Mouse (Mus musculus) liver, postnatal 0 days (tissue): Measurements from ENCODE around the gene C130032M10Rik. TPM values are rescaled to one million over a fixed set of nuclear protein-coding genes. Genes with fewer than 3 reads are reported as not detected.

Experiments used
- ATAC-seq: fragments of 200-750 bp; cut with Nextera tagmentation; 2 replicates; pipeline ENCODE4 v1.8.0; 2017; ENCODE audit warnings: mild to moderate bottlenecking, moderate library complexity
- DNase-seq: peaks from one replicate; pipeline ENCODE4 v3.0.0-alpha.2; 2016
- H3K27ac ChIP-seq: fragments of 300-500 bp; sonication (generic); 2 replicates; pipeline ENCODE4 v1.5.1; 2014; ENCODE audit warnings: antibody characterized with exemption, moderate library complexity, mild to moderate bottlenecking, low read depth
- H3K27me3 ChIP-seq: fragments of 300-500 bp; sonication (generic); 2 replicates; pipeline ENCODE4 v1.6.1; 2014; ENCODE audit warnings: low read length, control low read depth, mixed read lengths; ENCODE audit not compliant: insufficient read depth
- H3K36me3 ChIP-seq: fragments of 300-500 bp; sonication (generic); replicated peaks from 2 replicates; pipeline ENCODE4 v1.6.1; 2014; ENCODE audit warnings: mild to moderate bottlenecking, control low read depth, low read length, moderate library complexity, mixed read lengths; ENCODE audit not compliant: insufficient read depth
- H3K4me1 ChIP-seq: fragments of 300-500 bp; sonication (generic); 2 replicates; pipeline ENCODE4 v1.6.1; 2014; ENCODE audit warnings: antibody characterized with exemption, mild to moderate bottlenecking, control low read depth; ENCODE audit not compliant: insufficient read depth
- H3K4me2 ChIP-seq: fragments of 300-500 bp; sonication (generic); 2 replicates; pipeline ENCODE4 v1.6.1; 2014; ENCODE audit warnings: low read depth, mild to moderate bottlenecking, low read length, moderate library complexity, mixed read lengths
- H3K4me3 ChIP-seq: fragments of 300-500 bp; sonication (generic); 2 replicates; pipeline ENCODE4 v1.5.1; 2014; ENCODE audit warnings: low read depth, low read length
- H3K9ac ChIP-seq: fragments of 300-500 bp; sonication (generic); replicated peaks from 2 replicates; pipeline ENCODE4 v1.6.1; 2014; ENCODE audit warnings: mild to moderate bottlenecking, moderate library complexity
- H3K9me3 ChIP-seq: fragments of 300-500 bp; sonication (generic); 2 replicates; pipeline ENCODE4 v1.6.1; 2016; ENCODE audit warnings: mild to moderate bottlenecking, control low read depth, low read length, mixed read lengths
- CTCF ChIP-seq: sonication (generic); IDR thresholded peaks from 2 replicates; pipeline ENCODE4 v1.5.1; 2016; ENCODE audit warnings: antibody characterized with exemption, low read depth
- EP300 ChIP-seq: IDR thresholded peaks from 2 replicates; pipeline ENCODE4 v1.6.1; 2016; ENCODE audit warnings: antibody characterized with exemption, low read depth, mild to moderate bottlenecking
- WGBS: fragments of 180-500 bp; shearing (Covaris S2); extraction: QIAGEN DNeasy Blood & Tissue Kit; methylation state at CpG from one replicate; pipeline ENCODE4 v1.1.7; 2014; ENCODE audit not compliant: insufficient replicate concordance; 5-methylcytosine and 5-hydroxymethylcytosine counted together
- polyA plus RNA-seq: library from polyadenylated mRNA; unstranded; fragments of >200 nt; fragmentation: Nextera tagmentation; extraction: Ambion mirVana; gene quantifications from 2 replicates; pipeline ENCODE4 v1.2.1, GENCODE M21; 2015

Gene C130032M10Rik
- polyA plus RNA-seq, 1 experiment from 2014 or later: not detected

- WGBS: 40% methylated on average over 6 of the region's 6 CpGs
- H3K27me3 ChIP-seq: no peaks in the 10 kb centered on the region
- no peak overlapping the region for H3K9ac ChIP-seq
- H3K9me3 ChIP-seq: no peaks in the 10 kb centered on the region
- no peak overlapping the region for H3K4me2 ChIP-seq
- H3K4me1 ChIP-seq: peaks cover 33% of the 10 kb centered on the region
- DNase-seq: no peak
- no peaks in the 10 kb centered on the region for H3K36me3 ChIP-seq
- H3K4me3 ChIP-seq: no peak overlapping the region
- TF ChIP-seq CTCF: no peak
- no peak for TF ChIP-seq EP300
- H3K27ac ChIP-seq: no peak overlapping the region
- no peak for ATAC-seq
These were observed 34.5 kb downstream of the C130032M10Rik start for GRCm38 (mm10) chr9:114550033-114550432.

DNA sequence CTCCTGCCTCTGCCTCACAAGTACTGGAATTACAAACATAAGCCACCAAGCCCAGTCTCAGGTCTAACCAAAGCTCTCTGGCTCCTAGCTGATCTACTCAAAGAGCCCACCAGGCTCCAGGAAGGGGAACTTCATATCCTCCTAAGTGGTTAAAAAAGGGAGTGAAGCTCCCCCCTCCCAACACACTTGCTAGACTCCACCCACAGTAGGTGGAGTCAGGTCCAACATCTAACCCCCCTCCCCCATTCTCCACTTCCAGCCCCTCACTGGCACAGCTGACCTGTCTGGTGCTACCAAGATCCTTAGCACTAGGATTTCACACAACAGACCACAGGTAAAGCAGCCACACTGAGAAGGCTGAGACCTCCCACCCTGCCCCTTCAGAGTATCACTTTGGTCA, 38.3 kb downstream of the C130032M10Rik start:
- H3K4me3 ChIP-seq: no peak overlapping the region
- no peak for ATAC-seq
- H3K36me3 ChIP-seq: no peaks in the 10 kb centered on the region
- no peak for DNase-seq
- peaks cover 11% of the 10 kb centered on the region; the same call in 1 of the 2 replicates for H3K4me1 ChIP-seq
- TF ChIP-seq CTCF (no peak), EP300 (no peak)
- peak overlapping the region; percentile 18; the same call in 1 of the 2 replicates for H3K27ac ChIP-seq
- H3K4me2 ChIP-seq: no peak overlapping the region
- peaks cover under 1% of the 10 kb centered on the region; the same call in 1 of the 2 replicates for H3K27me3 ChIP-seq
- H3K9me3 ChIP-seq: no peaks in the 10 kb centered on the region
- H3K9ac ChIP-seq: no peak overlapping the region

GRCm38 (mm10) chr9:114554355-114554979, 39.0 kb downstream of the C130032M10Rik start:
- Histone ChIP-seq H3K4me1 (0 out of 2 replicates have a peak, but pooled peaks cover 9% of the 10 kb centered on the region), H3K27ac (peak overlapping the region; percentile 18; the same call in 1 of the 2 replicates), H3K9ac (no peak overlapping the region), H3K4me3 (no peak overlapping the region), H3K4me2 (no peak overlapping the region), H3K9me3 (no peaks in the 10 kb centered on the region), H3K27me3 (peaks cover 3% of the 10 kb centered on the region; the same call in 1 of the 2 replicates), H3K36me3 (no peaks in the 10 kb centered on the region)
- TF ChIP-seq EP300: no peak
- TF ChIP-seq CTCF: no peak
- 75% methylated on average over 5 of the region's 5 CpGs for WGBS
- peak; percentile 93 for ATAC-seq
- DNase-seq: peak; percentile 88

DNA sequence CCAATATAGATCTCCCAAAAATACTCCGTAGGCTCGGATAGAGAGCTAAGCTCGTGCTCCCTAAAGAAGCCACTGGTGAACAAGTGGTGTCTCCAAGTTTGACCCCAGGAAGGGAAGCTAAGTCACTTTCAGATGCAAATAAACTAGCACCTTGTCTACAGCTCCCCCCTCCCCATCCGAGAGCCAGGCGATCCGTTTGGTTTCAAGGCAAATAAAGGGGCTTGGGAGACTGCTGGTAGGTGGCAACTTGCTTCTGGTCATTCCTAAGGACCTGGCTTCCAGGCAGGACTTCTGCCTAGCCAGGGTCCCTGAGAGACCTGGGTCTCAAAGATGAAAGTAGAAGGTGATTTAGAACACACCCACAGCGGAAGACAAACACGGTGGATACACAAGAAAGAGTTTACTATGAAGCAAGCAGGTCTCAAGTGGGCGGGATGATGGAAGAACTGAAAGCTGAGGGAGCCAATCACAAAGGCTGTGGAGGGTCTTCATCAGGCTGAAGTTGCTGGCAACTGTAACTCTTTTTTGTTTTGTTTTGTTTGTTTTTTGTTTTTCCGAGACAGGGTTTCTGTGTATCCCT, 40.9 kb downstream of the C130032M10Rik start:
- TF ChIP-seq CTCF (no peak), EP300 (no peak)

DNA sequence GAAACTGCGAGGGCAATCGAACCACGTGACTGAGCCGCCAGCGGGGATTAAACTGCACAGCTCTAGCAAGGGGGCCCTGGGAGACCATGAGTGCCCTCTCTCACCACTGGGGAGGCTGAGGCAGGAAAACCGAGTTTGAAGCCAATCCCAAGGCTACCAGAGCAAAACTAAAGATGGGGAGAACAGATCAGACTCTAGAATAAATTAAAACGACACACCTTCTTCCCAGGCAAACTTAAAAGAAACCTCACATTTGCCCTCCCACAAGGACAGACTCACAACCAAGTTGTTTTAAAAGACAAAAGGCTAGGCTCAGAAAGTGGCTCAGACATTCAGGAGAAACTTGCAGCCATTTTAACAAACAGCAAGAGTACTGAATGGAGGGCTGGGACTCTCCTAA, 41.6 kb downstream of the C130032M10Rik start:
- Histone ChIP-seq H3K9ac (no peak overlapping the region), H3K4me2 (peak overlapping the region; percentile 58; the same call in 1 of the 2 replicates), H3K36me3 (no peaks in the 10 kb centered on the region), H3K4me3 (no peak overlapping the region), H3K27ac (0 out of 2 replicates have a peak overlapping the region, but pooled peaks have one; percentile 34), H3K9me3 (no peaks in the 10 kb centered on the region), H3K27me3 (peaks cover 26% of the 10 kb centered on the region), H3K4me1 (0 out of 2 replicates have a peak, but pooled peaks cover 7% of the 10 kb centered on the region)
- TF ChIP-seq CTCF (no peak), EP300 (no peak)
- 29% methylated on average over 7 of the region's 7 CpGs for WGBS
- no peak for DNase-seq
- no peak for ATAC-seq

More for the DNA sequence above, 40.9 kb downstream of the C130032M10Rik start:
- DNase-seq (no peak), ATAC-seq (peak; percentile 27; the same call in 1 of the 2 replicates)
- 0 out of 2 replicates have a peak, but pooled peaks cover 7% of the 10 kb centered on the region for H3K4me1 ChIP-seq
- no peaks in the 10 kb centered on the region for H3K36me3 ChIP-seq
- 0 out of 2 replicates have a peak overlapping the region, but pooled peaks have one; percentile 13 for H3K9ac ChIP-seq
- WGBS: 53% methylated on average over 10 of the region's 10 CpGs
- peak overlapping the region; percentile 34; the same call in 1 of the 2 replicates for H3K27ac ChIP-seq
- 0 out of 2 replicates have a peak overlapping the region, but pooled peaks have one; percentile 29 for H3K4me3 ChIP-seq
- H3K4me2 ChIP-seq: peak overlapping the region; percentile 58
- no peaks in the 10 kb centered on the region for H3K9me3 ChIP-seq
- peaks cover 19% of the 10 kb centered on the region for H3K27me3 ChIP-seq

GRCm38 (mm10) chr9:114560141-114560540, 44.6 kb downstream of the C130032M10Rik start:
- ATAC-seq: no peak
- no peak overlapping the region for H3K4me3 ChIP-seq
- 26% methylated on average over 7 of the region's 7 CpGs for WGBS

More at GRCm38 (mm10) chr9:114560141-114560540, 44.6 kb downstream of the C130032M10Rik start:
- Histone ChIP-seq H3K36me3 (no peaks in the 10 kb centered on the region), H3K9ac (no peak overlapping the region), H3K27me3 (peaks cover 53% of the 10 kb centered on the region), H3K27ac (no peak overlapping the region), H3K4me1 (0 out of 2 replicates have a peak, but pooled peaks cover 2% of the 10 kb centered on the region), H3K4me2 (no peak overlapping the region), H3K9me3 (no peaks in the 10 kb centered on the region)
- DNase-seq: no peak
- no peak for TF ChIP-seq CTCF
- TF ChIP-seq EP300: no peak
